Mouse (Mus musculus) megakaryocyte, embryonic 14.5 days (primary cell): Measurements from ENCODE around the gene Prl3d1. TPM values are rescaled to one million over a fixed set of nuclear protein-coding genes. Genes with fewer than 3 reads are reported as not detected.
"Not testable (repeated sequence)": the region's sequence is repeated elsewhere in the genome, so short reads cannot be mapped to it uniquely, and the experiment has no call there.

ENCODE experiments used
- H3K27me3 ChIP-seq: replicated peaks from 2 replicates; pipeline ENCODE3; 2012; ENCODE audit warnings: inconsistent platforms
- H3K36me3 ChIP-seq: replicated peaks from 2 replicates; pipeline ENCODE3; 2012; ENCODE audit warnings: low read length, inconsistent platforms, mixed read lengths
- H3K4me1 ChIP-seq: 2 replicates; pipeline ENCODE4 v1.6.1; 2012; ENCODE audit warnings: inconsistent platforms
- H3K4me3 ChIP-seq: replicated peaks from 2 replicates; pipeline ENCODE3; 2012; ENCODE audit warnings: moderate library complexity, mild to moderate bottlenecking, inconsistent platforms
- H3K9me3 ChIP-seq: 2 replicates; pipeline ENCODE4 v1.6.1; 2012; ENCODE audit warnings: inconsistent platforms
- FLI1 ChIP-seq: IDR thresholded peaks from 2 replicates; pipeline ENCODE4 v1.6.1; 2012; ENCODE audit warnings: low read length, inconsistent platforms, mixed read lengths
- GATA1 ChIP-seq: IDR thresholded peaks from 3 replicates; pipeline ENCODE4 v1.6.1; 2012; ENCODE audit warnings: mixed read lengths, low read length, inconsistent platforms, borderline replicate concordance
- polyA plus RNA-seq: library from polyadenylated mRNA; stranded (reverse); fragments of >175 nt; gene quantifications from 2 replicates; pipeline ENCODE4 v1.2.3, GENCODE M21; 2012; ENCODE audit warnings: low replicate concordance; ENCODE audit not compliant: insufficient read depth

Prl3d1 gene
- polyA plus RNA-seq: not detected in 2 replicates

DNA sequence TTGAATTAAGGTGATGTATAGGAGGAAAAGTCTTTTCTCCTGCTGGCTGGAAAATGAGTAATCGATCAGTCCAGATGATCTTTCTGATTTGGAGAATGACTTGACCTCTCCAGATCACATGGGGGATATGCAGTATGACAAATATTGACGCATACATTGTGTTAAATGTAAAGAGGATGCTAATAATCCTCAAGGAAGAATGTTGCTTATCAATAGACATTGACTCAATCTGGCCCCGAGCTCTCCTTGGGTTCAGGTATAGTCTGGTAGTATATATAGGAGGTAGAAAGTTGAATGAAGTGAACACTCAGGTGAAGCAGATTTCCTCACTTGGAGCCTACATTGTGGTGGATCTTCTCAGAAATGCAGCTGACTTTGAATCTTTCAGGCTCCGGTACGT is at the start of gene Prl3d1:
Gene Prl3d1 (plus strand): TSS at position 301 of the 400 bp plus-strand sequence.
- not testable (repeated sequence) for H3K36me3 ChIP-seq, H3K9me3 ChIP-seq, H3K4me1 ChIP-seq, H3K27me3 ChIP-seq, H3K4me3 ChIP-seq

DNA sequence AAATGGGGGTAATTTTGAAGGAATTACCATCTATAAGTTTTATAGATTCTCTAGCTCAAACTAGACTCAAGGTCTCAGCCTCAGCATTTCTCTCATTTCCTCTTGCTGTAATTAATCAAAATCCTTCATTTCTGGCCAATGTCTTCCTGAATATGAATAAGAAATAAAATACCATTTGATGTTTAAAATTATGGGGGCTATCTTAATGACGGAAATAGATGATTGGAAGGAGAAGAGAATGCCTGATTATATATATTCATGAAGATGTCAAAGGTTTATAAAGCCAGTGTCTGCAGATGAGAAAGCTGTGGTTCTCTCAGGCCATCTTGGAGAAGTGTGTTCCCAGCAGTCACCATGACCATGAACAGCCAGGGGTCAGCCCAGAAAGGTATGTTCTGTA is 36.7 kb upstream of the Prl3d1 start, which contains the start of gene Prl:
Gene Prl (plus strand): TSS at position 301 of the 400 bp plus-strand sequence.
- Histone ChIP-seq H3K27me3 (no peaks in the 10 kb centered on the region), H3K36me3 (no peaks in the 10 kb centered on the region), H3K4me3 (no peak within 1 kb of the TSS), H3K9me3 (no peaks in the 10 kb centered on the region), H3K4me1 (no peaks in the 10 kb centered on the region)
- TF ChIP-seq GATA1: no peak
- no peak for TF ChIP-seq FLI1

DNA sequence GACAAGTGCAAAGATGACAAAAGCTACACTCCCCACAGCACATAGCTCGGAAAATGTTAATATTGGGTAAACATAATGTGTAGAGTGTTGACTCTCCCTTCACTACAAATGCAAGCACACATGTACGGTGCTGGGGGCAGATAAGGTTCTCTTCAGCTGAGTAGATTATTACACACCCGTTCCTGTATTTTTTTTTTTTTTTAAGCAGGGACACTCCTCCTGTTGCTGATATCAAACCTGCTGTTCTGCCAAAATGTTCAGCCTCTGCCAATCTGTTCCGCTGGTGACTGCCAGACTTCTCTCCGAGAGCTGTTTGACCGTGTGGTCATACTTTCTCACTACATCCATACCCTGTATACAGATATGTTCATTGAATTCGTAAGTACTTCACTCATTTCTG is 34.8 kb upstream of the Prl3d1 start:
- Histone ChIP-seq H3K27me3 (no peaks in the 10 kb centered on the region), H3K36me3 (no peaks in the 10 kb centered on the region), H3K4me1 (no peaks in the 10 kb centered on the region), H3K4me3 (no peak overlapping the region), H3K9me3 (no peaks in the 10 kb centered on the region)
- no peak for TF ChIP-seq GATA1
- no peak for TF ChIP-seq FLI1

DNA sequence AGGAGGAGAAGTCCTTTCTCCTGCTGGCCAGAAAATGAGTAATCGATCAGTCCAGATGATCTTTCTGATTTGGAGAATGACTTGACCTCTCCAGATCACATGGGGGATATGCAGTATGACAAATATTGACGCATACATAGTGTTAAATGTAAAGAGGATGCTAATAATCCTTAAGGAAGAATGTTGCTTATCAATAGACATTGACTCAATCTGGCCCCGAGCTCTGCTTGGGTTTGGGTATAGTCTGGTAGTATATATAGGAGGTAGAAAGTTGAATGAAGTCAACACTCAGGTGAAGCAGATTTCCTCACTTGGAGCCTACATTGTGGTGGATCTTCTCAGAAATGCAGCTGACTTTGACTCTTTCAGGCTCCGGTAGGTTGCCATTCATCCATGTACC is 27.4 kb downstream of the Prl3d1 start, which contains the start of gene Prl3d2:
Gene Prl3d2 (plus strand): TSS at position 301 of the 400 bp plus-strand sequence.
- H3K36me3 ChIP-seq, H3K4me3 ChIP-seq, H3K9me3 ChIP-seq, H3K27me3 ChIP-seq, H3K4me1 ChIP-seq: not testable (repeated sequence)

DNA sequence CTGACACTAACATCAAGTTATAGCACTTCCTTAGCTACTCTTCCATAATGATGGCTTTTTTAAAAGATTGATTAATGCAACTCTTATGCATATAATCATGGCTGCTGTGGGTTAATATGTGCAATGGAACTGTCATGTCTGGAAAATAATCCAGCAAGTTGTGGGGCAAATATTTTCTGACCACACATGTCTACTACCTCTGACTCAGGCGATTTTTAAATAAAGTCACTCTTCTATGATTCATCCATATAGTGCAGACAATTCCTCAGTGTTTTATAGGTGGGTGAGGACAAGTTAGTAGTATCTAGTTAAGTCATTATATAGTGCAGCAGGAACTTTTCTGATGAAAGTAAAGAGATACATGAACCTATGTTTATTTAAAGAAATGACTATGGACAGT is 54.3 kb downstream of the Prl3d1 start:
- H3K9me3 ChIP-seq: no peaks in the 10 kb centered on the region
- no peaks in the 10 kb centered on the region for H3K27me3 ChIP-seq
- no peak overlapping the region for H3K4me3 ChIP-seq
- no peaks in the 10 kb centered on the region for H3K4me1 ChIP-seq
- TF ChIP-seq GATA1 (no peak), FLI1 (no peak)
- H3K36me3 ChIP-seq: no peaks in the 10 kb centered on the region

Other genes starting within 250 kb of the Prl3d1 start
- gene Prl, start 36.6 kb upstream of the Prl3d1 start, polyA plus RNA-seq: not detected in 2 replicates
- gene Prl3d2, start 27.5 kb downstream of the Prl3d1 start, polyA plus RNA-seq: not detected in 2 replicates
- not detected in 2 replicates for gene Prl3d3, start 62.6 kb downstream of the Prl3d1 start, polyA plus RNA-seq
- not detected in 2 replicates for gene Prl3c1, start 102.5 kb downstream of the Prl3d1 start, polyA plus RNA-seq
- not detected in 2 replicates for gene Prl3b1, start 147.7 kb downstream of the Prl3d1 start, polyA plus RNA-seq
- gene Prl3a1, start 165.2 kb downstream of the Prl3d1 start, polyA plus RNA-seq: not detected in 2 replicates
- gene Prl6a1, start 218.4 kb downstream of the Prl3d1 start, polyA plus RNA-seq: not detected in 2 replicates